Mouse (Mus musculus) liver, embryonic 14.5 days (tissue): ENCODE measurements around the gene Smarcal1.

Experiments
- CTCF ChIP-seq: IDR thresholded peaks from 2 replicates; pipeline ENCODE4 v1.5.1; 2016; ENCODE audit warnings: antibody characterized with exemption, low read depth, control low read depth
- EP300 ChIP-seq: IDR thresholded peaks from 2 replicates; pipeline ENCODE4 v1.6.1; 2016; ENCODE audit warnings: antibody characterized with exemption, low read depth

GRCm38 (mm10) chr1:72635221-72635620 is 52.2 kb downstream of the Smarcal1 start:
- TF ChIP-seq EP300 = no peak
- no peak for TF ChIP-seq CTCF
